Mouse (Mus musculus) liver, embryonic 15.5 days (tissue): ENCODE measurements around the gene Vps53. TPM values are rescaled to one million over a fixed set of nuclear protein-coding genes. Genes with fewer than 3 reads are reported as not detected.
"Not testable (repeated sequence)": the region's sequence is repeated elsewhere in the genome, so short reads cannot be mapped to it uniquely, and the experiment has no call there.

Source experiments
- ATAC-seq: fragments of 200-750 bp; cut with Nextera tagmentation; 2 replicates; pipeline ENCODE4 v1.8.0; 2017; ENCODE audit warnings: moderate number of reproducible peaks, mild to moderate bottlenecking, moderate library complexity; ENCODE audit not compliant: insufficient read depth
- H3K27ac ChIP-seq: fragments of 300-500 bp; sonication (generic); replicated peaks from 2 replicates; pipeline ENCODE4 v1.5.1; 2015; ENCODE audit warnings: mild to moderate bottlenecking, inconsistent platforms
- H3K27me3 ChIP-seq: fragments of 300-500 bp; sonication (generic); 2 replicates; pipeline ENCODE4 v1.6.1; 2015; ENCODE audit warnings: mild to moderate bottlenecking, inconsistent platforms
- H3K36me3 ChIP-seq: fragments of 300-500 bp; sonication (generic); replicated peaks from 2 replicates; pipeline ENCODE4 v1.6.1; 2015; ENCODE audit warnings: moderate library complexity, mild to moderate bottlenecking, inconsistent platforms
- H3K4me1 ChIP-seq: fragments of 300-500 bp; sonication (generic); replicated peaks from 2 replicates; pipeline ENCODE4 v1.6.1; 2015; ENCODE audit warnings: inconsistent platforms
- H3K4me2 ChIP-seq: fragments of 300-500 bp; sonication (generic); 2 replicates; pipeline ENCODE4 v1.6.1; 2015; ENCODE audit warnings: moderate library complexity, mild to moderate bottlenecking, inconsistent platforms
- H3K4me3 ChIP-seq: fragments of 300-500 bp; sonication (generic); replicated peaks from 2 replicates; pipeline ENCODE4 v1.5.1; 2015; ENCODE audit warnings: mild to moderate bottlenecking, inconsistent platforms
- H3K9ac ChIP-seq: fragments of 300-500 bp; sonication (generic); 2 replicates; pipeline ENCODE4 v1.6.1; 2015; ENCODE audit warnings: moderate library complexity, mild to moderate bottlenecking, inconsistent platforms
- H3K9me3 ChIP-seq: fragments of 300-500 bp; sonication (generic); replicated peaks from 2 replicates; pipeline ENCODE4 v1.6.1; 2016; ENCODE audit warnings: inconsistent platforms
- WGBS: fragments of 180-500 bp; shearing (Covaris S2); methylation state at CpG from one replicate; pipeline ENCODE4 v1.1.7; 2015; ENCODE audit warnings: mixed read lengths; ENCODE audit not compliant: insufficient replicate concordance; 5-methylcytosine and 5-hydroxymethylcytosine counted together
- polyA plus RNA-seq: library from polyadenylated mRNA; unstranded; fragments of >200 nt; fragmentation: Nextera tagmentation; extraction: Ambion mirVana; gene quantifications from 2 replicates; pipeline ENCODE4 v1.2.1, GENCODE M21; 2015

The Vps53 gene
- polyA plus RNA-seq, 1 experiment from 2014 or later = 13.5 TPM

DNA sequence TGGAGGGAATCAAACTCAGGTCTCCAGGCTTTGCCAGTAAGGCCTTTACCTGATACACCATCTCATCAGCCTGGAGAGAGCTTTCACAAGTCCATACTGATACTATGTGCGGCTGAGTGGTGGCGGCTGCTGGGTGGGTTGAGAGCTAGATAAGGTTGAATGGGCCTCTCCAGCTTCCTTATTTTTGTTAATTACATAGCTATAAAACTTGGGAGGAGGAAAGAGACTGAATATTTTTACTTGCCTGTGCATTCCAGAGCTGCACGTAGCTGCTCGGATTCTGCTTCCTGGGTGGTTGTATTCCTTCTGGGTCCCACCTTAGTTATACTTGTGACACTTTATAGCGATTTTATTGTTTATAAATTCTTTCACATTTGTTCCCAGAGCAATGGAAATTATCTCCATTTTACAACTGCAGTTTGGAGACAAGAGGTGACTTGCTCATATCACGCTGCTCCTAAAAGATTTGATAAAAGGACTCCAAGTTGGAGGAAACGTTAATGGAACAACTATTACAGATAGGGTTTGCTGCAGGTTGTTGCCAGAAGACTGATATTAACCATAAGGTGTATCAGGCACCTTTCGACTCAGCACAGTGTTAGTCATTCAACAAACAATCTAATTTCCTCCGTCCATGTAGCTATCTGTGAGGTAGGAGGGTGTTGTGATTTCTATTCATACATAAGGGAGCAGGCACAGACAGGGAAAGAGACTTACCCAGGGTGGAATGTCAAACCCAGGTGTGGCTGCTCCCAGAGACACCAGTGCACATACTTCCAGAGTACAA lies 168.4 kb downstream of the Vps53 start:
- H3K27me3 ChIP-seq = no peaks in the 10 kb centered on the region
- no peaks in the 10 kb centered on the region for H3K36me3 ChIP-seq
- ATAC-seq = no peak
- H3K4me3 ChIP-seq = no peak overlapping the region
- no peak overlapping the region for H3K9ac ChIP-seq
- no peak overlapping the region for H3K4me2 ChIP-seq
- WGBS = 42% methylated on average over 9 of the region's 9 CpGs
- H3K4me1 ChIP-seq = no peaks in the 10 kb centered on the region
- H3K9me3 ChIP-seq = no peaks in the 10 kb centered on the region
- H3K27ac ChIP-seq = no peak overlapping the region

GRCm38 (mm10) chr11:76009101-76009500 lies 170.3 kb downstream of the Vps53 start:
- no peak for ATAC-seq
- no peak overlapping the region for H3K4me2 ChIP-seq
- no peak overlapping the region for H3K9ac ChIP-seq
- H3K27ac ChIP-seq = no peak overlapping the region
- H3K36me3 ChIP-seq = no peaks in the 10 kb centered on the region
- H3K27me3 ChIP-seq = no peaks in the 10 kb centered on the region
- WGBS = 54% methylated on average over 6 of the region's 6 CpGs
- H3K4me1 ChIP-seq = no peaks in the 10 kb centered on the region
- no peaks in the 10 kb centered on the region for H3K9me3 ChIP-seq
- H3K4me3 ChIP-seq = no peak overlapping the region

DNA sequence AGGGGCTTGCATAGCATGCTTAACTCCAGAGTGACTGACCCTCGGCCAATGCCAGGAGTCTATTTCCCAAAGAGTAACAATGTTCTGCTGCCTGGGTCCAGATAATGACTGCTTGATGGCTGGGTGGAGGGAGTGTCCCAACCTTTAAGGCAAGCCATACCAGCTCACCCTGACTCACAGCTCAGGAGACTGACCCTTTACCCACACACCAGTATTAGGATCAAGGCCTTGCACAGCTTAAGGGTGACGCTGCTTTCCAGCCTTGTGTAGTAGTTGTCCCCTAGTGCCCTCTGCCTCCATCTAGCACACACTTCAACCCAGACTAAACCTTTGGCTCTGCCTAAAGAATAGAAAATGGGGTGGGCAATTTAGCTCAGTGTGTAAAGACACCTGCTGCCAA lies 171.3 kb downstream of the Vps53 start:
- H3K4me2 ChIP-seq = no peak overlapping the region
- no peak overlapping the region for H3K4me3 ChIP-seq
- WGBS = 72% methylated on average over 2 of the region's 2 CpGs
- no peak for ATAC-seq
- no peaks in the 10 kb centered on the region for H3K4me1 ChIP-seq
- H3K27ac ChIP-seq = no peak overlapping the region
- H3K9me3 ChIP-seq = no peaks in the 10 kb centered on the region
- no peaks in the 10 kb centered on the region for H3K27me3 ChIP-seq
- H3K9ac ChIP-seq = no peak overlapping the region
- H3K36me3 ChIP-seq = no peaks in the 10 kb centered on the region

DNA sequence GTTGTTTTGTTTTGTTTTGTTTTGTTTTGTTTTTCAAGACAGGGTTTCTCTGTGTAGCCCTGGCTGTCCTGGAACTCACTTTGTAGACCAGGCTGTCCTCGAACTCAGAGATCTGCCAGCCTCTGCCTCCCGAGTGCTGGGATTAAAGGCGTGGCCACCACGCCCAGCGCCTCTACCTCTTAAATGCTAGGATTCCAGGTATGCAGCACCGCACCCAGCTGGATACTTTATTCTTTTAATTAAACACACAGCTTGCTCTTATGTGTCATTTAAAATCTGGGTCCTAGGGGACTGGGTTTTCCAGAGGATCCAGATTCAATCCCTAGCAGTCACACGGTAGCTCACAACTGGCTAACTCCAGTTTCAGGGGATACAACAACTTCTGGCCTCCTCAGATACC lies 175.2 kb downstream of the Vps53 start:
- 72% methylated on average over 7 of the region's 7 CpGs for WGBS
- not testable (repeated sequence) for H3K4me1 ChIP-seq, H3K4me3 ChIP-seq, H3K27ac ChIP-seq, ATAC-seq, H3K9me3 ChIP-seq, H3K36me3 ChIP-seq, H3K9ac ChIP-seq, H3K4me2 ChIP-seq
- H3K27me3 ChIP-seq = peaks cover 20% of the 10 kb centered on the region

DNA sequence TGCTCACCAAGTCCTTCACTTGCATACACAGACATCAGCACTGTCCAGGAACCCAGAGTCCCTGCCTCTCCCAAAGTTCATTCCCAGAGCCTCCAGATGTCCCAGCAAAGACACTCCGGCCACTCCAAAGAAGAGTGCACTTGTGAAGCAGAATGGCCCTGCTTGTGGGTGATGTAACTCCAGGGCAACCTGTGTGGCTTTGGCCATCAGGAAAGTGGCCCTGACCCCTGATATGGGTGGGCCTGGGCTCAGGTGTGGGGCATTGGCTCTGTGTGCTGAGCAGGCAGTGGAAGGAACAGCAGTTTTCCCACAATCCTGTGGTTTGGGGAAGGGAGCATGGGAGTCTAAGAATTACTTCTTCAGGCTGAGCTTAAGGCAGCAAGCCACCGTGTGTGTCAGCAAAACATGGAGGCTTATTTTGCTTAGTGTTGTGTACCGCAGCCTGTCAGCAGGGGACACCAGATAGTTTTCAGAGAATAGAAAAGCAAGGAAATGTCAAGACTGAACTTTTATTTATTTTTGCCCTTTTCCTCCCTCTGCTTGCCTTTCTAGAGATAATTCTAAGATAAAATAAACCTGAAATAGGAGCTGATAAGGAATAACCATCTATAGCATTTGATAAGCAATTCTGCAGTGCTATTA lies 178.1 kb downstream of the Vps53 start:
- no peaks in the 10 kb centered on the region for H3K36me3 ChIP-seq
- no peak overlapping the region for H3K9ac ChIP-seq
- no peak for ATAC-seq
- H3K27ac ChIP-seq = no peak overlapping the region
- H3K4me1 ChIP-seq = no peaks in the 10 kb centered on the region
- H3K27me3 ChIP-seq = peaks cover 23% of the 10 kb centered on the region
- no peak overlapping the region for H3K4me3 ChIP-seq
- H3K9me3 ChIP-seq = no peaks in the 10 kb centered on the region
- H3K4me2 ChIP-seq = no peak overlapping the region
- 29% methylated on average over 3 of the region's 3 CpGs for WGBS

DNA sequence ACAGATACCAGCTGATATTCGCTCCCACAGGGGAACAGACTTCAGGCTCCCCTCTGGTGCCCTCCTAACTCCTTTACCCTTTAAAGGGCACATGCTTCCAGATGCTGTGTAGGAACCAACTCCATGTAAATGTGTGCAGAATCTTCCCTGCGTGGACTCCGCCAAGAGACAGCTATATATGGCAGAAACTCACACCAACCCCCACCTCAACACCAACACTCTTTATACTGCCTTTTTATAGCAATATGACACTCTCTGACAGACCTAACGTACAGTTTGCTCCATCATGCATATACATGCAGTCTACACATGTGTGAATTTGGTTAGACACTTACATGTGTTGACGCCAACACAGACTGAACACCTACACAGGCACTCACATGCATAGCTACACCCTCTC lies 178.7 kb downstream of the Vps53 start:
- Histone ChIP-seq H3K4me2 (no peak overlapping the region), H3K27ac (no peak overlapping the region), H3K9ac (no peak overlapping the region), H3K4me1 (no peaks in the 10 kb centered on the region), H3K27me3 (peaks cover 23% of the 10 kb centered on the region), H3K36me3 (no peaks in the 10 kb centered on the region), H3K4me3 (no peak overlapping the region), H3K9me3 (no peaks in the 10 kb centered on the region)
- ATAC-seq = no peak
- 66% methylated on average over 5 of the region's 5 CpGs for WGBS

DNA sequence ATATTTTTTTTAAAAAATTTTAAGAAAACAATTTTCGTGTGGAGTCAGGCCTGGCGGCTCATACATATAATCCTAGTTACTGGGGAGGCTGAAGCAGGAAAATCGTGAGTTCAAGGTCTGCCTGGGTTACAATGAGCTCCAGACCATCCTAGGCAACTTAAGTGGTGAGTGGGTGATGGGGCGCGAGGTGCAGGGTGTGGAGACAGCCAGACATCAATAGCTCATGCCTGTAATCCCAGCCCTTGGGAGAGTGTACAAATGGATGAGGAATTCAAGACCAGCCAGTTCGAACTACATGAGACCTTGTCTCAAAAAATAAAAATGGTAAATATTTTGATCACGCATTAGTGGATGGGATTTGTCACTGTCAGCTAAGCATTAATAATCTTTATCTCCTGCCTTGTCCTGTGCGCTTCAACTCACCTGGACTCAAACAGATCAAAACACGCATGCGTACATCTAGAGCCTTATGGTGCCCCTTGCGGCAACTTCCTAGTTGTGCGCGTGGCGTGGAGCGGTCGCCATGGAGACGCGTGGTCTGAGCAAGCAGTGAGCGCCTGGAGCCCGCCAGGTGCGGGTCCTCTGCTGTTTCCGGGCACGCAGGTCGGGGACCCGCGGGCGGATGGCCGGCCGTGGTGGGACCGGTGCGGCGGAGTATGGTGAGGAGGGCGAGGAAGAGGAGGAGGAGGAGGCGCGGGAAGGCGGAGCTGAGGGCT lies 179.8 kb downstream of the Vps53 start, which contains the start of gene 1700016K19Rik:
Gene 1700016K19Rik (plus strand): TSS at position 473 of the 716 bp plus-strand sequence.
- WGBS = 10% methylated on average over 36 of the region's 36 CpGs
- H3K4me2 ChIP-seq = peak within 1 kb of the TSS; percentile 70
- no peaks in the 10 kb centered on the region for H3K9me3 ChIP-seq
- peaks cover 23% of the 10 kb centered on the region for H3K27me3 ChIP-seq
- no peaks in the 10 kb centered on the region for H3K36me3 ChIP-seq
- H3K4me3 ChIP-seq = peak within 1 kb of the TSS; percentile 53
- no peak for ATAC-seq
- H3K4me1 ChIP-seq = no peaks in the 10 kb centered on the region
- H3K9ac ChIP-seq = no peak within 1 kb of the TSS
- no peak within 1 kb of the TSS for H3K27ac ChIP-seq

Other genes starting within 250 kb of the Vps53 start
- 0.47 and 0.81 TPM in 2 replicates for gene Rph3al, start 241.2 kb downstream of the Vps53 start, polyA plus RNA-seq
- gene 1700016K19Rik, start 179.7 kb downstream of the Vps53 start, polyA plus RNA-seq = not detected in 2 replicates
- 5.4 and 6.0 TPM in 2 replicates for gene Rflnb, start 151.9 kb downstream of the Vps53 start, polyA plus RNA-seq
- gene Fam57a, start within 50 bp of the Vps53 start, polyA plus RNA-seq = 3.7 and 4.2 TPM in 2 replicates
- gene Dbil5, start 38.0 kb upstream of the Vps53 start, polyA plus RNA-seq = 0.36 and 0.59 TPM in 2 replicates
- 12.7 and 13.2 TPM in 2 replicates for gene Gemin4, start 38.0 kb upstream of the Vps53 start, polyA plus RNA-seq
- gene Mrm3, start 64.1 kb upstream of the Vps53 start, polyA plus RNA-seq = 14.1 and 14.2 TPM in 2 replicates
- 50.7 and 52.0 TPM in 2 replicates for gene Glod4, start 64.1 kb upstream of the Vps53 start, polyA plus RNA-seq
- gene Nxn, start 219.5 kb upstream of the Vps53 start, polyA plus RNA-seq = 2.5 and 2.8 TPM in 2 replicates
- 36.6 and 37.4 TPM in 2 replicates for gene Timm22, start 227.3 kb upstream of the Vps53 start, polyA plus RNA-seq